Mouse (Mus musculus): Measurements from ENCODE around the gene Cfap126. TPM values are rescaled to one million over a fixed set of nuclear protein-coding genes. Genes with fewer than 3 reads are reported as not detected.
"Not testable (repeated sequence)": the region's sequence is repeated elsewhere in the genome, so short reads cannot be mapped to it uniquely, and the experiment has no call there.

Cfap126 gene
- polyA plus RNA-seq, 1 experiment from 2014 or later = 8.8 TPM

- H3K27me3 ChIP-seq (replicated peaks; ENCODE audit: control insufficient read depth, insufficient read depth, low read length) = peaks cover 23% of the 10 kb centered on the region
- not testable (repeated sequence) for DNase-seq (ENCODE audit: low spot score); H3K27ac ChIP-seq (ENCODE audit: low read depth, low read length); H3K4me3 ChIP-seq (ENCODE audit: low read depth, low read length); H3K4me1 ChIP-seq (ENCODE audit: control insufficient read depth, insufficient read depth, low read length); H3K4me2 ChIP-seq (ENCODE audit: low read length); H3K9ac ChIP-seq (ENCODE audit: low read length); H3K36me3 ChIP-seq (ENCODE audit: control insufficient read depth, insufficient read depth, low read length); H3K9me3 ChIP-seq (replicated peaks; ENCODE audit: control insufficient read depth, low read length)
- peak; percentile 51 for ATAC-seq
- no CpG with 5 or more reads among the region's 45 CpGs for WGBS
Measured at GRCm38 (mm10) chr1:171072217-171072616, 41.5 kb upstream of the Cfap126 start.

GRCm38 (mm10) chr1:171074283-171074682, 39.4 kb upstream of the Cfap126 start:
- not testable (repeated sequence) for H3K9ac ChIP-seq (ENCODE audit: low read length); H3K4me3 ChIP-seq (ENCODE audit: low read depth, low read length); H3K36me3 ChIP-seq (ENCODE audit: control insufficient read depth, insufficient read depth, low read length); H3K4me2 ChIP-seq (ENCODE audit: low read length); H3K27ac ChIP-seq (ENCODE audit: low read depth, low read length); H3K9me3 ChIP-seq (replicated peaks; ENCODE audit: control insufficient read depth, low read length); H3K4me1 ChIP-seq (ENCODE audit: control insufficient read depth, insufficient read depth, low read length)
- ATAC-seq = peak; percentile 2; the same call in 1 of the 2 replicates
- peaks cover 25% of the 10 kb centered on the region for H3K27me3 ChIP-seq (replicated peaks; ENCODE audit: control insufficient read depth, insufficient read depth, low read length)
- 20% methylated on average over 4 of the region's 10 CpGs for WGBS
- peak; percentile 24 for DNase-seq (ENCODE audit: low spot score)

- not testable (repeated sequence) for H3K4me2 ChIP-seq (ENCODE audit: low read length); H3K4me3 ChIP-seq (ENCODE audit: low read depth, low read length); DNase-seq (ENCODE audit: low spot score); H3K27ac ChIP-seq (ENCODE audit: low read depth, low read length); H3K9me3 ChIP-seq (replicated peaks; ENCODE audit: control insufficient read depth, low read length); ATAC-seq; H3K4me1 ChIP-seq (ENCODE audit: control insufficient read depth, insufficient read depth, low read length); H3K36me3 ChIP-seq (ENCODE audit: control insufficient read depth, insufficient read depth, low read length); H3K9ac ChIP-seq (ENCODE audit: low read length)
- WGBS = 63% methylated on average over 3 of the region's 5 CpGs
- H3K27me3 ChIP-seq (replicated peaks; ENCODE audit: control insufficient read depth, insufficient read depth, low read length) = peaks cover 15% of the 10 kb centered on the region
Measured at GRCm38 (mm10) chr1:171076176-171076575, 37.5 kb upstream of the Cfap126 start.

- H3K9ac ChIP-seq (ENCODE audit: low read length); H3K4me3 ChIP-seq (ENCODE audit: low read depth, low read length); H3K36me3 ChIP-seq (ENCODE audit: control insufficient read depth, insufficient read depth, low read length); H3K27ac ChIP-seq (ENCODE audit: low read depth, low read length); DNase-seq (ENCODE audit: low spot score); ATAC-seq; H3K4me2 ChIP-seq (ENCODE audit: low read length); H3K4me1 ChIP-seq (ENCODE audit: control insufficient read depth, insufficient read depth, low read length); H3K9me3 ChIP-seq (replicated peaks; ENCODE audit: control insufficient read depth, low read length): not testable (repeated sequence)
- H3K27me3 ChIP-seq (replicated peaks; ENCODE audit: control insufficient read depth, insufficient read depth, low read length) = peaks cover 15% of the 10 kb centered on the region
- WGBS = 38% methylated on average over 5 of the region's 5 CpGs
Measured at GRCm38 (mm10) chr1:171077192-171077591, 36.5 kb upstream of the Cfap126 start.

- 6% methylated on average over 15 of the region's 27 CpGs for WGBS
- not testable (repeated sequence) for H3K4me3 ChIP-seq (ENCODE audit: low read depth, low read length); H3K4me1 ChIP-seq (ENCODE audit: control insufficient read depth, insufficient read depth, low read length); H3K9ac ChIP-seq (ENCODE audit: low read length); H3K36me3 ChIP-seq (ENCODE audit: control insufficient read depth, insufficient read depth, low read length); DNase-seq (ENCODE audit: low spot score); H3K9me3 ChIP-seq (replicated peaks; ENCODE audit: control insufficient read depth, low read length); H3K27ac ChIP-seq (ENCODE audit: low read depth, low read length)
- peak; percentile 22 for ATAC-seq
- peak overlapping the region; percentile 28; the same call in 1 of the 2 replicates for H3K4me2 ChIP-seq (ENCODE audit: low read length)
- peaks cover 15% of the 10 kb centered on the region for H3K27me3 ChIP-seq (replicated peaks; ENCODE audit: control insufficient read depth, insufficient read depth, low read length)
Measured at GRCm38 (mm10) chr1:171077955-171078354, 35.8 kb upstream of the Cfap126 start.

- not testable (repeated sequence) for H3K36me3 ChIP-seq (ENCODE audit: control insufficient read depth, insufficient read depth, low read length); H3K4me1 ChIP-seq (ENCODE audit: control insufficient read depth, insufficient read depth, low read length); H3K9me3 ChIP-seq (replicated peaks; ENCODE audit: control insufficient read depth, low read length); H3K9ac ChIP-seq (ENCODE audit: low read length); H3K27ac ChIP-seq (ENCODE audit: low read depth, low read length); DNase-seq (ENCODE audit: low spot score); ATAC-seq
- H3K27me3 ChIP-seq (replicated peaks; ENCODE audit: control insufficient read depth, insufficient read depth, low read length) = peaks cover 15% of the 10 kb centered on the region
- H3K4me2 ChIP-seq (ENCODE audit: low read length) = 0 out of 2 replicates have a peak overlapping the region, but pooled peaks have one; percentile 28
- H3K4me3 ChIP-seq (ENCODE audit: low read depth, low read length) = 0 out of 2 replicates have a peak overlapping the region, but pooled peaks have one; percentile 4
- WGBS = 27% methylated on average over 11 of the region's 12 CpGs
Measured at GRCm38 (mm10) chr1:171078419-171078818, 35.3 kb upstream of the Cfap126 start.

GRCm38 (mm10) chr1:171079345-171079744, 34.4 kb upstream of the Cfap126 start:
- not testable (repeated sequence) for H3K9me3 ChIP-seq (replicated peaks; ENCODE audit: control insufficient read depth, low read length); DNase-seq (ENCODE audit: low spot score); H3K36me3 ChIP-seq (ENCODE audit: control insufficient read depth, insufficient read depth, low read length); H3K4me1 ChIP-seq (ENCODE audit: control insufficient read depth, insufficient read depth, low read length); H3K9ac ChIP-seq (ENCODE audit: low read length); H3K4me2 ChIP-seq (ENCODE audit: low read length); H3K4me3 ChIP-seq (ENCODE audit: low read depth, low read length); H3K27me3 ChIP-seq (replicated peaks; ENCODE audit: control insufficient read depth, insufficient read depth, low read length); H3K27ac ChIP-seq (ENCODE audit: low read depth, low read length)
- WGBS = 0% methylated on average over 1 of the region's 35 CpGs
- ATAC-seq = peak; percentile 63

- H3K27ac ChIP-seq (ENCODE audit: low read depth, low read length); H3K4me2 ChIP-seq (ENCODE audit: low read length); H3K4me3 ChIP-seq (ENCODE audit: low read depth, low read length); H3K9ac ChIP-seq (ENCODE audit: low read length); H3K36me3 ChIP-seq (ENCODE audit: control insufficient read depth, insufficient read depth, low read length); DNase-seq (ENCODE audit: low spot score); H3K4me1 ChIP-seq (ENCODE audit: control insufficient read depth, insufficient read depth, low read length); H3K9me3 ChIP-seq (replicated peaks; ENCODE audit: control insufficient read depth, low read length); H3K27me3 ChIP-seq (replicated peaks; ENCODE audit: control insufficient read depth, insufficient read depth, low read length): not testable (repeated sequence)
- ATAC-seq = peak; percentile 51
- no CpG with 5 or more reads among the region's 43 CpGs for WGBS
Measured at GRCm38 (mm10) chr1:171079825-171080224, 33.9 kb upstream of the Cfap126 start.

GRCm38 (mm10) chr1:171081512-171082231, 32.0 kb upstream of the Cfap126 start:
- H3K4me1 ChIP-seq (ENCODE audit: control insufficient read depth, insufficient read depth, low read length); H3K9me3 ChIP-seq (replicated peaks; ENCODE audit: control insufficient read depth, low read length); H3K36me3 ChIP-seq (ENCODE audit: control insufficient read depth, insufficient read depth, low read length); H3K4me2 ChIP-seq (ENCODE audit: low read length); DNase-seq (ENCODE audit: low spot score); H3K9ac ChIP-seq (ENCODE audit: low read length); H3K27me3 ChIP-seq (replicated peaks; ENCODE audit: control insufficient read depth, insufficient read depth, low read length); H3K4me3 ChIP-seq (ENCODE audit: low read depth, low read length); H3K27ac ChIP-seq (ENCODE audit: low read depth, low read length): not testable (repeated sequence)
- peak; percentile 3 for ATAC-seq
- 40% methylated on average over 9 of the region's 17 CpGs for WGBS
